In the genomic region with DNA sequence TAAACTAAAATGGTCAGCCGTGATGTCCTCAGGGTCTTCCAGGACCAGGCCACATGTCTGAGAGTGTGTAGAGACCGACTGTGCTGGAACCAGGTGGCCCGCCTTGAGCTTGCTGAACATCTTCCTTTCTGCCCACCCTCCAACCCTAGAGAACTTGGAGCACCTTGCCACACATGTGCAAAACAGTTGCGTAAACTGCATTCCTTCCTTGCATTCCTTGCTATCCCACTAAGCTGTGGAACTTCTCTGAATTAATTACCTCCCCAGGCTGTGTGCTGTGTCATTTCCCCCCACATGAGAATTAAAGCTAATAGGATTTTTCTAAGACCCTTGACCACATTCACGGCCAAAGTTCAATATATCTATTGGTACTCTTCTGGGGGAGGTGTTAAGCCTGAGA, we compare ENCODE assay signal across 27 mouse cellular contexts. TPM values are rescaled to one million over a fixed set of nuclear protein-coding genes. Genes with fewer than 3 reads are reported as not detected.
DNase-seq lines count a peak whose midpoint lies in the region; ATAC-seq and TF ChIP-seq lines count a peak whose summit lies in the region.
"Had no signal": no experiment of that assay in that cellular context is flagged by ENCODE, and none has a peak within 500 bp of the region (broad histone marks: within the 10 kb centered on the region; RNA-seq: fewer than 3 reads in every experiment).

No protein-coding gene starts in this region.

- H3K36me3 ChIP-seq in kidney, adult 2 months (ENCODE audit: control insufficient read depth, insufficient read depth, low read length): no peaks in the 10 kb centered on the region
- H3K36me3 ChIP-seq in ES-Bruce4 (ENCODE audit: control insufficient read depth, insufficient read depth, low read length, poor library complexity, severe bottlenecking) (no peaks in the 10 kb centered on the region), myocyte (ENCODE audit: control insufficient read depth, insufficient read depth) (no peaks in the 10 kb centered on the region)
- no peaks in the 10 kb centered on the region for H3K36me3 ChIP-seq in forebrain, embryonic 11.5 days (ENCODE audit: control insufficient read depth, insufficient read depth, low read length)
- H3K36me3 ChIP-seq: embryonic facial prominence, embryonic 12.5 days; G1E; heart, embryonic 10.5 days; hindbrain, embryonic 13.5 days had no signal

- peak overlapping the region; percentile 51 for H3K27ac ChIP-seq in kidney, adult 2 months (ENCODE audit: insufficient read depth, low read depth, low read length)
- peak overlapping the region; percentile 17; the same call in 1 of the 2 replicates for H3K27ac ChIP-seq in ES-Bruce4 (ENCODE audit: insufficient read depth, low read length)
- H3K27ac ChIP-seq in forebrain, embryonic 11.5 days (ENCODE audit: low read depth, low read length): no peak overlapping the region
- H3K27ac ChIP-seq: embryonic facial prominence, embryonic 12.5 days; forebrain, embryonic 13.5 days; gastrocnemius, adult 2 months; heart, embryonic 10.5 days; hindbrain, embryonic 13.5 days; hindbrain, postnatal 0 days had no signal

- POLR2A ChIA-PET in Patski (lab: Charles Lee): no interaction called here

- DNase-seq in kidney, adult 2 months: no peak
- DNase-seq in kidney, postnatal 14 days: no peak
- DNase-seq in Patski (ENCODE audit: low read depth, low spot score): no peak
- DNase-seq in thymus, postnatal 14 days: no peak
- DNase-seq in spleen, postnatal 4 days (ENCODE audit: low spot score in 2 of 2): no peak
- no peak for DNase-seq in forebrain, embryonic 11.5 days (ENCODE audit: low spot score)
- DNase-seq: adrenal gland, postnatal 10 days; B cell, adult 2 months; cerebellum, adult 11 months; cerebellum, adult 8-10 months; cerebellum, postnatal 14 days; embryo, embryonic 11 days; forebrain, postnatal 0 days; gastrocnemius, adult 2 months; gastrocnemius, postnatal 36 days; heart, adult 18-20 months; heart, postnatal 10 days; kidney, adult 11 months had no signal

- no peak for TF ChIP-seq EP300 in ES-Bruce4 (IDR thresholded peaks at IDR 0.05; ENCODE audit: insufficient read depth, low read depth, low read length)

- 72% methylated on average over 5 of the region's 5 CpGs for WGBS in kidney, adult 2 months
- WGBS in forebrain, embryonic 11.5 days: 75% methylated on average over 5 of the region's 5 CpGs

- in situ Hi-C loops in Patski (cut with MboI; ENCODE audit: low pct_unique_long_range_greater_than_20kb): no loop called here

- TF ChIP-seq CTCF in kidney, adult 2 months (conservative IDR thresholded peaks at IDR 0.05; ENCODE audit: insufficient read depth, insufficient read length, low read depth, low read length): no peak
- TF ChIP-seq CTCF in ES-Bruce4 (IDR thresholded peaks at IDR 0.05; ENCODE audit: low read depth, low read length) (no peak), Patski (IDR thresholded peaks at IDR 0.05) (no peak)

- no peak overlapping the region for H3K4me3 ChIP-seq in kidney, adult 2 months (ENCODE audit: insufficient read depth, low read depth, low read length)
- no peak overlapping the region for H3K4me3 ChIP-seq in ES-Bruce4 (ENCODE audit: low read depth, low read length)
- no peak overlapping the region for H3K4me3 ChIP-seq in myocyte
- no peak overlapping the region for H3K4me3 ChIP-seq in forebrain, embryonic 11.5 days (ENCODE audit: low read depth, low read length)
- H3K4me3 ChIP-seq: embryonic facial prominence, embryonic 12.5 days; forebrain, embryonic 13.5 days; gastrocnemius, adult 2 months; heart, embryonic 10.5 days; hindbrain, embryonic 13.5 days had no signal

- no peak overlapping the region for H3K9ac ChIP-seq in ES-Bruce4 (ENCODE audit: low read depth, poor library complexity, severe bottlenecking)
- H3K9ac ChIP-seq in forebrain, embryonic 11.5 days (ENCODE audit: low read length): no peak overlapping the region
- H3K9ac ChIP-seq: embryonic facial prominence, embryonic 12.5 days; forebrain, embryonic 13.5 days; forebrain, postnatal 0 days; hindbrain, embryonic 13.5 days had no signal

- H3ac ChIP-seq in myocyte (ENCODE audit: control insufficient read depth, insufficient read length): no peak overlapping the region

- H3K27me3 ChIP-seq in kidney, adult 2 months (replicated peaks; ENCODE audit: control insufficient read depth, insufficient read depth, low read length): no peaks in the 10 kb centered on the region
- H3K27me3 ChIP-seq in ES-Bruce4 (ENCODE audit: control insufficient read depth, insufficient read depth, low read length, poor library complexity, severe bottlenecking) (no peaks in the 10 kb centered on the region), Patski (no peaks in the 10 kb centered on the region), myocyte (ENCODE audit: control insufficient read depth, insufficient read depth, insufficient read length) (no peaks in the 10 kb centered on the region)
- H3K27me3 ChIP-seq in forebrain, embryonic 11.5 days (ENCODE audit: control insufficient read depth, insufficient read depth, low read length): no peaks in the 10 kb centered on the region
- H3K27me3 ChIP-seq: embryonic facial prominence, embryonic 12.5 days; forebrain, embryonic 13.5 days; hindbrain, embryonic 13.5 days had no signal

- no peak for TF ChIP-seq POLR2A in kidney, adult 2 months (IDR thresholded peaks at IDR 0.05; ENCODE audit: low read depth, low read length)
- TF ChIP-seq POLR2A in ES-Bruce4 (IDR thresholded peaks at IDR 0.05; ENCODE audit: insufficient read depth, low read length) (no peak), myocyte (IDR thresholded peaks at IDR 0.05; ENCODE audit: insufficient read length, low read depth) (no peak)

- no peaks in the 10 kb centered on the region for H3K79me2 ChIP-seq in myocyte (ENCODE audit: control insufficient read depth, insufficient read depth)

- H3K9me3 ChIP-seq in ES-Bruce4 (replicated peaks; ENCODE audit: control insufficient read depth, insufficient read depth, low read length, poor library complexity, severe bottlenecking): no peaks in the 10 kb centered on the region
- no peaks in the 10 kb centered on the region for H3K9me3 ChIP-seq in forebrain, embryonic 11.5 days (ENCODE audit: control insufficient read depth, low read length)
- H3K9me3 ChIP-seq: embryonic facial prominence, embryonic 12.5 days; forebrain, embryonic 13.5 days; G1E; heart, embryonic 10.5 days; hindbrain, embryonic 13.5 days had no signal

- ATAC-seq in Patski: peak; percentile 81
- no peak for ATAC-seq in forebrain, embryonic 11.5 days (replicated peaks; ENCODE audit: low FRiP score)
- ATAC-seq: forebrain, embryonic 13.5 days; forebrain, postnatal 0 days; hindbrain, postnatal 0 days had no signal

- CTCF ChIA-PET in Patski (lab: Charles Lee): interaction anchor here (1.1 to 1.5 kb wide), 2 partner anchors 14 to 146 kb away, joined by 3 to 4 read pairs; no protein-coding TSS in a partner anchor

- H3K4me1 ChIP-seq in kidney, adult 2 months (ENCODE audit: control insufficient read depth, insufficient read depth, low read length): peaks cover 7% of the 10 kb centered on the region; the same call in 1 of the 2 replicates
- H3K4me1 ChIP-seq in ES-Bruce4 (ENCODE audit: control insufficient read depth, insufficient read depth, low read length): peaks cover 2% of the 10 kb centered on the region
- no peaks in the 10 kb centered on the region for H3K4me1 ChIP-seq in forebrain, embryonic 11.5 days (replicated peaks; ENCODE audit: control insufficient read depth, insufficient read depth, low read length)
- H3K4me1 ChIP-seq: embryonic facial prominence, embryonic 12.5 days; forebrain, embryonic 13.5 days; hindbrain, embryonic 13.5 days had no signal

- H3K4me2 ChIP-seq in myocyte (ENCODE audit: low read depth): no peak overlapping the region
- no peak overlapping the region for H3K4me2 ChIP-seq in forebrain, embryonic 11.5 days (ENCODE audit: low read depth, low read length, severe bottlenecking)
- H3K4me2 ChIP-seq: embryonic facial prominence, embryonic 12.5 days; forebrain, embryonic 13.5 days; hindbrain, embryonic 13.5 days had no signal

TF ChIP-seq in myocyte, 11 proteins besides CTCF, POLR2A, EP300 and RAD21:
- TF ChIP-seq REST (IDR thresholded peaks at IDR 0.05; ENCODE audit: insufficient read depth, insufficient read length) (no peak), E2F4 (IDR thresholded peaks at IDR 0.05; ENCODE audit: insufficient read depth) (no peak), MYOG (IDR thresholded peaks at IDR 0.05; ENCODE audit: control insufficient read depth in 1 of 3, insufficient read depth in 1 of 3, insufficient read length in 2 of 3, low read depth in 2 of 3) (no peak), TCF3 (IDR thresholded peaks at IDR 0.05; ENCODE audit: insufficient read length, low read depth) (no peak), MYOD1 (IDR thresholded peaks at IDR 0.05; ENCODE audit: control insufficient read depth in 1 of 3, insufficient read length in 2 of 3, low read depth in 2 of 3) (no peak), CEBPB (IDR thresholded peaks at IDR 0.05; ENCODE audit: insufficient read depth, poor library complexity, severe bottlenecking) (0 out of 2 replicates have a peak, but pooled peaks have one; percentile 33)
TF ChIP-seq in myocyte: peak in this region for 1.

RNA-seq across cellular contexts. Expression of a gene that starts 8.4 kb away (rescaled TPM):
- 23.9 and 31.5 TPM in 2 replicates for polyA plus RNA-seq in kidney, adult 2 months (2012; rRNA removed)
- polyA plus RNA-seq in ES-Bruce4 (2011; ENCODE audit: insufficient read depth, insufficient read length, low read depth, missing spikeins) (57.9 and 67.9 TPM in 2 replicates), Patski (2021) (94.4 TPM), myocyte (2012; fragmentation: generic; extraction: Trizol) (7.4 TPM)
- polyA plus RNA-seq in forebrain, embryonic 11.5 days (2014; fragmentation: Nextera tagmentation; extraction: Ambion mirVana): 12.2 and 13.5 TPM in 2 replicates

RNA-seq across cellular contexts. Expression of a gene that starts 41.0 kb away (rescaled TPM):
- polyA plus RNA-seq in kidney, adult 2 months (2012; rRNA removed): not detected in 2 replicates
- polyA plus RNA-seq in ES-Bruce4 (2011; ENCODE audit: insufficient read depth, insufficient read length, low read depth, missing spikeins): 0.99 TPM in 1 of 2 replicates, not detected in the other
- 0.31 TPM for polyA plus RNA-seq in Patski (2021)
- polyA plus RNA-seq in myocyte (2012; fragmentation: generic; extraction: Trizol): not detected
- 0.31 and 0.36 TPM in 2 replicates for polyA plus RNA-seq in forebrain, embryonic 11.5 days (2014; fragmentation: Nextera tagmentation; extraction: Ambion mirVana)
- polyA plus RNA-seq: forebrain, embryonic 13.5 days; forebrain, postnatal 0 days; G1E; hindbrain, embryonic 13.5 days; hindbrain, postnatal 0 days; intestine, embryonic 14.5 days had no signal
